Mouse (Mus musculus) heart, postnatal 0 days (tissue): ENCODE measurements around the gene Thy1. TPM values are rescaled to one million over a fixed set of nuclear protein-coding genes. Genes with fewer than 3 reads are reported as not detected.
A peak's percentile ranks its signal among the peaks of the same experiment; 100 is the strongest.

Experiments
- ATAC-seq: fragments of 200-750 bp; cut with Nextera tagmentation; 2 replicates; pipeline ENCODE4 v1.8.0; 2017; ENCODE audit warnings: low read depth, moderate number of reproducible peaks, moderate library complexity; ENCODE audit not compliant: insufficient read depth
- DNase-seq: peaks from one replicate; pipeline ENCODE4 v3.0.0-alpha.2; 2016; ENCODE audit warnings: low spot score
- H3K27ac ChIP-seq: fragments of 300-500 bp; sonication (generic); 2 replicates; pipeline ENCODE4 v1.5.1; 2014; ENCODE audit warnings: low read depth, mild to moderate bottlenecking
- H3K27me3 ChIP-seq: fragments of 300-500 bp; sonication (generic); 2 replicates; pipeline ENCODE4 v1.6.1; 2014; ENCODE audit warnings: low read length, mixed read lengths; ENCODE audit not compliant: control insufficient read depth, insufficient read depth
- H3K36me3 ChIP-seq: fragments of 300-500 bp; sonication (generic); replicated peaks from 2 replicates; pipeline ENCODE4 v1.6.1; 2014; ENCODE audit warnings: low read length, mixed read lengths; ENCODE audit not compliant: control insufficient read depth, insufficient read depth
- H3K4me1 ChIP-seq: fragments of 300-500 bp; sonication (generic); 2 replicates; pipeline ENCODE4 v1.6.1; 2014; ENCODE audit warnings: antibody characterized with exemption; ENCODE audit not compliant: control insufficient read depth, insufficient read depth
- H3K4me2 ChIP-seq: fragments of 300-500 bp; sonication (generic); 2 replicates; pipeline ENCODE4 v1.6.1; 2014; ENCODE audit warnings: low read depth, mild to moderate bottlenecking, low read length, moderate library complexity
- H3K4me3 ChIP-seq: fragments of 300-500 bp; sonication (generic); 2 replicates; pipeline ENCODE4 v1.5.1; 2014; ENCODE audit warnings: low read depth, low read length
- H3K9ac ChIP-seq: fragments of 300-500 bp; sonication (generic); replicated peaks from 2 replicates; pipeline ENCODE4 v1.6.1; 2014; ENCODE audit warnings: low read depth, low read length, mixed read lengths
- H3K9me3 ChIP-seq: fragments of 300-500 bp; sonication (generic); replicated peaks from 2 replicates; pipeline ENCODE4 v1.6.1; 2016; ENCODE audit warnings: low read length; ENCODE audit not compliant: control insufficient read depth
- CTCF ChIP-seq: IDR thresholded peaks from 2 replicates; pipeline ENCODE4 v1.5.1; 2016; ENCODE audit warnings: antibody characterized with exemption, control low read depth, low read depth
- EP300 ChIP-seq: IDR thresholded peaks from 2 replicates; pipeline ENCODE4 v1.6.1; 2016; ENCODE audit warnings: antibody characterized with exemption, low read depth
- WGBS: fragments of 180-500 bp; shearing (Covaris S2); extraction: QIAGEN DNeasy Blood & Tissue Kit; methylation state at CpG from one replicate; pipeline ENCODE4 v1.1.7; 2014; 5-methylcytosine and 5-hydroxymethylcytosine counted together
- polyA plus RNA-seq: library from polyadenylated mRNA; unstranded; fragments of >200 nt; fragmentation: Nextera tagmentation; extraction: Ambion mirVana; gene quantifications from 2 replicates; pipeline ENCODE4 v1.2.1, GENCODE M21; 2015
- total RNA-seq: library from RNA; depleted of rRNA; stranded (reverse); fragments of >200 nt; gene quantifications from 2 replicates; pipeline ENCODE4 v1.2.3, GENCODE M21; 2014; ENCODE audit warnings: low replicate concordance

The Thy1 gene
- total and polyA plus RNA-seq, 2 experiments from 2014 or later, result 3.6 to 6.3 TPM

GRCm38 (mm10) chr9:44077266-44077910 is 34.2 kb downstream of the Thy1 start:
- Histone ChIP-seq H3K4me1 (peaks cover 59% of the 10 kb centered on the region), H3K4me2 (no peak overlapping the region; the same call in 1 of the 2 replicates), H3K9ac (no peak overlapping the region), H3K4me3 (no peak overlapping the region), H3K27ac (peak overlapping the region; percentile 84), H3K9me3 (no peaks in the 10 kb centered on the region), H3K36me3 (peaks cover 8% of the 10 kb centered on the region; the same call in 1 of the 2 replicates), H3K27me3 (no peaks in the 10 kb centered on the region)
- 73% methylated on average over 11 of the region's 11 CpGs for WGBS
- ATAC-seq (no peak), DNase-seq (no peak)
- TF ChIP-seq CTCF, result no peak
- no peak for TF ChIP-seq EP300

- Histone ChIP-seq H3K27me3 (no peaks in the 10 kb centered on the region), H3K27ac (peak overlapping the region; percentile 84), H3K9ac (no peak overlapping the region; the same call in 1 of the 2 replicates), H3K9me3 (no peaks in the 10 kb centered on the region), H3K4me1 (peaks cover 59% of the 10 kb centered on the region), H3K4me3 (no peak overlapping the region), H3K4me2 (peak overlapping the region; percentile 36), H3K36me3 (peaks cover 8% of the 10 kb centered on the region; the same call in 1 of the 2 replicates)
- 52% methylated on average over 10 of the region's 10 CpGs for WGBS
- DNase-seq, result no peak
- ATAC-seq, result no peak
- TF ChIP-seq EP300, result no peak
- no peak for TF ChIP-seq CTCF
Observed at GRCm38 (mm10) chr9:44078136-44078797, 35.1 kb downstream of the Thy1 start.

DNA sequence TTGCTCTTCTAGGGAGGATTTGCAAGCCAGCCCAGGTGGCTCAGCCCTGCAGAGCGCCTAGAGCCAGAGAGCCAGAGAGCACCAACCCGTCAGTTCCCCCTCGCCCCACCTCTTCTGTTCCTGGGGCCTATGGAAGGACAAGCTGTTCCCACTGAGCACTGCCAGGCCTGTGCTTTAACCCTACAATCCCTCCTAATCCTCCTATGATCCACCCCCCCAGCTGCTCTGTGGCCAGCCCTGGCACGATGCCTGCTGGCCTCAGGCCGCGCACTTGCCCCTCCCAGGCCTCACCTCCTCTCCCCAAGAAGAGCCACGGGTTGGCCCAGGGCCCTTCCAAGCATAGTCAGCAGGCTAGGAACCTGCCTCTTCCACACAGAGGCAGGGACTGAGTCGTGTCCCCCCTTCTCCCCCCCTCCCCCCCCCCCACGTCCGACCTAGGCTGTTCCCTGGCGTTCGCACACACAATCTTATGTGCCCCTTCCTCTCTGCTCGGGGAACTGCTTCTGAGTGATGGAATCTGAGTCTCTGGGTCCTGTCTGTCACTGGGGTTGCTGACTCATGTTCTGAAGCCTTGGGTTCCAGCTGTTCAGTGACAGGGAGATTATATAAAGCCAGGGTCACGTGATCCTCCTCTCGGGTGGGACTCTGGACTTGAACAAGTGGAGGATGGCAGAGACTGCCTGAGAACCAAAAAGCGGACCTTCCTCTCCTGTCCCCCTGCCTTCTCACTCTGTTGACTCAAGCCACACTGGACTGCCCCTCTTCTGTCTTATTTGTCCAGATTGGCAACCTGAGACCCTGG is 36.0 kb downstream of the Thy1 start:
- peaks cover 8% of the 10 kb centered on the region; the same call in 1 of the 2 replicates for H3K36me3 ChIP-seq
- H3K27ac ChIP-seq, result peak overlapping the region; percentile 84
- TF ChIP-seq EP300 (peak; percentile 95), CTCF (no peak)
- ATAC-seq, result peak; percentile 93
- DNase-seq, result peak; percentile 95
- WGBS, result 10% methylated on average over 15 of the region's 16 CpGs
- H3K4me1 ChIP-seq, result peaks cover 62% of the 10 kb centered on the region
- H3K27me3 ChIP-seq, result no peaks in the 10 kb centered on the region
- peak overlapping the region; percentile 30; the same call in 1 of the 2 replicates for H3K9ac ChIP-seq
- H3K4me2 ChIP-seq, result peak overlapping the region; percentile 36
- no peak overlapping the region for H3K4me3 ChIP-seq
- H3K9me3 ChIP-seq, result no peaks in the 10 kb centered on the region

- no peaks in the 10 kb centered on the region for H3K27me3 ChIP-seq
- H3K9ac ChIP-seq, result peak overlapping the region; percentile 30; the same call in 1 of the 2 replicates
- 0 out of 2 replicates have a peak, but pooled peaks cover 8% of the 10 kb centered on the region for H3K36me3 ChIP-seq
- H3K27ac ChIP-seq, result peak overlapping the region; percentile 84
- no peak for ATAC-seq
- peaks cover 67% of the 10 kb centered on the region for H3K4me1 ChIP-seq
- no peak overlapping the region for H3K4me2 ChIP-seq
- H3K9me3 ChIP-seq, result no peaks in the 10 kb centered on the region
- WGBS, result 61% methylated on average over 10 of the region's 10 CpGs
- TF ChIP-seq EP300 (no peak), CTCF (no peak)
- DNase-seq, result no peak
- H3K4me3 ChIP-seq, result no peak overlapping the region
Observed at GRCm38 (mm10) chr9:44079997-44080780, 37.0 kb downstream of the Thy1 start.

DNA sequence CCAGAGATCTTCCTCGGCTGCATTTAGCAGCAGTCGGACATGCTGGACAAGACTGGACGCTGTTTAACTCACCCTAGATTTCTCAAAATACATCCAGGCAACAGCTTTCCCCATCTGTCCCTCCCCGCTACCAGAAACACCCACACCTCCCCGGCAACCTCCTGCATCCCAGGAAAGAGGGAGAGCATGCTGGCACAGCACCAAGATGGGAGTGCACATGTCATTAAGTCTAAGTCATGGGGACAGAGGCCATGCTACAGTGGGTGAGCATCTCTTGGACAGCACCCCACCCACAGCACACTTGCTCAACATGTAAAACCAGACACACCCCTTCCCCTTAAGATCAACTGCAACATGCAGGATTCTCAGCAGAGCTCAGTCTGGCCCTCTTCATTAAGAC is 37.8 kb downstream of the Thy1 start:
- no peak overlapping the region for H3K9ac ChIP-seq

More for the DNA sequence above, 37.8 kb downstream of the Thy1 start:
- Histone ChIP-seq H3K4me3 (no peak overlapping the region), H3K27me3 (no peaks in the 10 kb centered on the region), H3K27ac (peak overlapping the region; percentile 52; the same call in 1 of the 2 replicates), H3K4me1 (peaks cover 67% of the 10 kb centered on the region), H3K36me3 (0 out of 2 replicates have a peak, but pooled peaks cover 2% of the 10 kb centered on the region), H3K4me2 (no peak overlapping the region), H3K9me3 (no peaks in the 10 kb centered on the region)
- TF ChIP-seq EP300 (no peak), CTCF (no peak)
- DNase-seq, result peak; percentile 44
- ATAC-seq, result no peak
- 31% methylated on average over 5 of the region's 5 CpGs for WGBS
